Mouse (Mus musculus): Measurements from ENCODE around the gene Usf1.

DNA sequence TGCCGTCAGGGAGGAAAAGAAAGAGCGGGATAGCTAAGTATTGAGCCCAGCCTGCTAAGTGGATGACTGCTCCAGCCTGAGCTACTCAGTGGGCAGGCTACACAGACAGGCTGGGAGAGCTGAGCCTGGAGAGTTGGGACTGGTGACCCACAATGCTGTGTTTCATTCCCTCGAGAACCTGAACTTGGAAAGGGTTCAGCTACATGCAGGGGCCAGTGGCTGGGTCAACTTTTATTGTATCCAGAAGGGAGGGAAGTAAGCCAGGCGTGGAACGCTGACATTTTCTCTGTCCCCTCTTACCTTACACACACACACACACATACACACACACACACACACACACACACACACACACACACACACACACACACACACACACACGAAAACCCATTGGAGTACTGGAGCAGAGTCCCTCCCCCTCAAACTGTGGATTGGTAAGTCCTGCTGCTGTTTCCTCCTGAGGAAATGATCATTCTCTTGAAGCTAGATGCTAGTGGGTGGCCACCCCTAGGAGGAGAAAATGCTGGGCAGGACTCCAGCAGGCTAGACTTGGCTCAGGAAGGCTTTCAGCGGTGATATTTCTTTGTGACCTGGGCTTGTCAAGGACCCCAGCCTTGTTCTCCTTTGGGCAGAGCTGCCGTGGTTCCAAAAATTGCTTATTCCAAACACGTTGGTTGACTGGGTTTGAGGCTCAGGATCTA lies 29.1 kb downstream of the Usf1 start:
- TF ChIP-seq EP300 (IDR thresholded peaks at IDR 0.05; ENCODE audit: low read depth) (no peak), CTCF (IDR thresholded peaks at IDR 0.05; ENCODE audit: low read depth) (no peak)
